Mouse (Mus musculus): ENCODE results near the gene Cdc45. TPM values are rescaled to one million over a fixed set of nuclear protein-coding genes. Genes with fewer than 3 reads are reported as not detected.

The Cdc45 gene
- polyA plus RNA-seq, 1 experiment: 67.6 TPM

DNA sequence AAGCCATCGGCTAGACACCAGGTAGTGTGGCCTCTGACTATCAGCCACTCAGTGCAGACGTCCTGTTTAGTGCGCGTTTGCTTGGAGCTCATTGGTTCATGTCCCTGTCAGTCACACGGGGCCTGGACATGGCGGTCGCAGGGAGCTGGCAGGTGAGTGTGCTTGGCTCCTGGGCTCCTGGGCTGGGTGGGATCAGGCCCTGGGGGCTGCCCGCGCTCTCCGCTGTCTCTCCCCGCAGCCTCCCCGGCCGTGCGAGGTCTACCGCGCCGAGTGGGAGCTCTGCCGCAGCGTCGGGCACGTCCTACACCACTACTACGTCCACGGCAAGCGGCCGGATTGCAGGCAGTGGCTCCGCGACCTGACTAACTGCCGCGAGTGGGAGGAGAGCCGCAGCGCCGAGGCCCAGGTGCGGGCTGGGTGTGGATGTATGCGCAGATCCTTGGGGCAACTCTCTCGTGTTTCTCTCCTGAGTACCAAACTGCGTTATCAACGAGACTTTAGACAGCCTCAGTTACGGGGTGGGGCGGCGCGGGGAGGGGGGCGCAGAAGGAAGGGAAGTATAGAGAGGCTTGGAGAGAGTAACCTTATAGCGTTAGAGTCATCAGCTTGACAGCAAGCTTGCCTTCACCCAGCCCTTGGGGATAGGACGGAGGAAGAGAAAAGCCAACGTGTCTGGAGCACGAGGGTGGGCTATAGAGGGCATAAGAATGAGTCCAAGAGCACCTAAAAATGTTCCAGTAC lies 24.9 kb upstream of the Cdc45 start, which contains the start of the genes 2510002D24Rik and Gm28539:
TSS of gene 2510002D24Rik (plus strand) at position 111 of the 741 bp plus-strand sequence.
TSS of gene Gm28539 (plus strand) at position 117 of the 741 bp plus-strand sequence.
- peak; percentile 95 for DNase-seq
- Histone ChIP-seq H3K36me3 (ENCODE audit: control insufficient read depth, insufficient read depth, low read length) (peaks cover 16% of the 10 kb centered on the region), H3K27me3 (ENCODE audit: control insufficient read depth, insufficient read depth, low read length) (no peaks in the 10 kb centered on the region), H3K27ac (ENCODE audit: control insufficient read depth, insufficient read depth, low read length) (no peak within 1 kb of the TSS), H3K4me3 (ENCODE audit: control insufficient read depth, insufficient read depth, low read length) (peak within 1 kb of the TSS; percentile 72), H3K4me1 (replicated peaks; ENCODE audit: control insufficient read depth, insufficient read depth, low read length) (peaks cover 2% of the 10 kb centered on the region)
- no peak for TF ChIP-seq CTCF (IDR thresholded peaks at IDR 0.05; ENCODE audit: borderline replicate concordance, control insufficient read depth, extremely low read depth, insufficient read depth, low read length, poor library complexity)
- peak; percentile 87 for TF ChIP-seq POLR2A (IDR thresholded peaks at IDR 0.05; ENCODE audit: control insufficient read depth, extremely low read depth, insufficient read depth, low read length, poor library complexity)
- 1% methylated on average over 46 of the region's 46 CpGs for WGBS

- 36% methylated on average over 3 of the region's 3 CpGs for WGBS
- Histone ChIP-seq H3K27me3 (ENCODE audit: control insufficient read depth, insufficient read depth, low read length) (no peaks in the 10 kb centered on the region), H3K4me1 (replicated peaks; ENCODE audit: control insufficient read depth, insufficient read depth, low read length) (peaks cover 2% of the 10 kb centered on the region), H3K27ac (ENCODE audit: control insufficient read depth, insufficient read depth, low read length) (no peak overlapping the region), H3K36me3 (ENCODE audit: control insufficient read depth, insufficient read depth, low read length) (peaks cover 22% of the 10 kb centered on the region), H3K4me3 (ENCODE audit: control insufficient read depth, insufficient read depth, low read length) (no peak overlapping the region)
- TF ChIP-seq POLR2A (IDR thresholded peaks at IDR 0.05; ENCODE audit: control insufficient read depth, extremely low read depth, insufficient read depth, low read length, poor library complexity) (no peak), CTCF (IDR thresholded peaks at IDR 0.05; ENCODE audit: borderline replicate concordance, control insufficient read depth, extremely low read depth, insufficient read depth, low read length, poor library complexity) (no peak)
- DNase-seq: no peak
These were observed 24.3 kb upstream of the Cdc45 start for GRCm38 (mm10) chr16:18836073-18836467.

DNA sequence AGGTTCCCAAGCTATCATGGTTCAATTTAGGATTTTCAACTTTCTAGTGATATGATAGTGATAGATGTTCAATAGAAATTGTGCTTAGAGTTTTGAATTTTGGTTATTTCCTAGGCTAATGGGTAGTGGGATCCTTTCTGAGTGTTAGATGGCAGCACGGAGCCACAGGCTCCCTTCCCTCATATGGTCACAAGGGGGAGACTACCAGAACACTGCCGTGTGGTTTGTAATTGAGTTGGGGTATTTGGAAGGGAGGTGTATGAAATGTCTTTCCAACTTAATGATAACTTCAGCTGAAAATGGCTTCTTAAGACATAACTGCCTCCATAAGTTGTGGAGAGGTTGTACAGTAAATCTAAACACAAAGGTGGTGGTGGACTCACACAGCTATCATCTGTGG lies 21.7 kb upstream of the Cdc45 start:
- DNase-seq: no peak
- TF ChIP-seq POLR2A (IDR thresholded peaks at IDR 0.05; ENCODE audit: control insufficient read depth, extremely low read depth, insufficient read depth, low read length, poor library complexity) (no peak), CTCF (IDR thresholded peaks at IDR 0.05; ENCODE audit: borderline replicate concordance, control insufficient read depth, extremely low read depth, insufficient read depth, low read length, poor library complexity) (no peak)
- Histone ChIP-seq H3K27me3 (ENCODE audit: control insufficient read depth, insufficient read depth, low read length) (no peaks in the 10 kb centered on the region), H3K4me1 (replicated peaks; ENCODE audit: control insufficient read depth, insufficient read depth, low read length) (peaks cover 2% of the 10 kb centered on the region), H3K4me3 (ENCODE audit: control insufficient read depth, insufficient read depth, low read length) (no peak overlapping the region), H3K36me3 (ENCODE audit: control insufficient read depth, insufficient read depth, low read length) (peaks cover 38% of the 10 kb centered on the region), H3K27ac (ENCODE audit: control insufficient read depth, insufficient read depth, low read length) (no peak overlapping the region)
- 94% methylated on average over 2 of the region's 2 CpGs for WGBS

DNA sequence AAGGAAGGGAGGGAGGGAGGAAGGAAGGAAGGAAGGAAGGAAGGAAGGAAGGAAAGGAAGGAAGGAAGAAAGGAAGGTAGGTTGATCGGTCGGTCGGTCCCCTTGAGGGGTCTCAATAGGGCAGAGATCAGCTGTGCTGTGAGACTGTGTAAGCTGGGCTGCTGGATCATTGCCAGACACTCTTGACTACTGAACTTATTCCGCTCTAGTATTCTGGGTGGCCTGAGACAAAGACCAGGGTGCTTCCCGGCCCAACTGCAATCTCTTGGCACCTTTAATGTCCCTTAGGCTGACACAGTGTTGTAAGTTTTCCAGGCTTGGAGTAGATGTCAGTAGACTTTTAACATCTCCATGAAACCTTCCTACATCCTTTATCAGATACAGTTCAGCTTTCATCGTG lies 17.3 kb upstream of the Cdc45 start:
- no peak for DNase-seq
- Histone ChIP-seq H3K4me1 (replicated peaks; ENCODE audit: control insufficient read depth, insufficient read depth, low read length) (no peaks in the 10 kb centered on the region), H3K36me3 (ENCODE audit: control insufficient read depth, insufficient read depth, low read length) (peaks cover 76% of the 10 kb centered on the region), H3K27me3 (ENCODE audit: control insufficient read depth, insufficient read depth, low read length) (no peaks in the 10 kb centered on the region), H3K4me3 (ENCODE audit: control insufficient read depth, insufficient read depth, low read length) (no peak overlapping the region), H3K27ac (ENCODE audit: control insufficient read depth, insufficient read depth, low read length) (no peak overlapping the region)
- TF ChIP-seq CTCF (IDR thresholded peaks at IDR 0.05; ENCODE audit: borderline replicate concordance, control insufficient read depth, extremely low read depth, insufficient read depth, low read length, poor library complexity) (no peak), POLR2A (IDR thresholded peaks at IDR 0.05; ENCODE audit: control insufficient read depth, extremely low read depth, insufficient read depth, low read length, poor library complexity) (no peak)
- 94% methylated on average over 6 of the region's 6 CpGs for WGBS

DNA sequence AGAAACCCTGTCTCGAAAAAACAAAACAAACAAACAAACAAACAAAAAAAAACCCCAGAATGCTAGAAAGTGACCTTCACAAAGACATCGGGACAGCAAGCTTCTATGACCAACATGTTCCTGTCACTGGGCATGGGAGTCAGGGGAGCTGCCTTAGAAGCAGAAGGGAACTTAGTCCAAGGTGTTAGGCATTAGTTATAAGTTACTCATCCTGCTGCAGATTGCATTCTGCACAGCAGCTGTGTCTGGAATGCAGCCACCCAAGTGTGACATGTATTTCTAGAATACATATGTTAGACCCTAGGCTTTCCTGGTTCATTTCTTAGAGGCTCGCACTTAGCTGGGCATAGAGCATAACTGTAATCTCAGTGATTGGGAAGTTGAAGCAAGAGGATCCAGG lies 16.8 kb upstream of the Cdc45 start:
- H3K36me3 ChIP-seq (ENCODE audit: control insufficient read depth, insufficient read depth, low read length): peaks cover 78% of the 10 kb centered on the region
- WGBS: 97% methylated on average over 3 of the region's 3 CpGs

GRCm38 (mm10) chr16:18822925-18823324 lies 11.1 kb upstream of the Cdc45 start:
- H3K4me1 ChIP-seq (replicated peaks; ENCODE audit: control insufficient read depth, insufficient read depth, low read length): no peaks in the 10 kb centered on the region
- no peak overlapping the region for H3K27ac ChIP-seq (ENCODE audit: control insufficient read depth, insufficient read depth, low read length)
- no peak for TF ChIP-seq POLR2A (IDR thresholded peaks at IDR 0.05; ENCODE audit: control insufficient read depth, extremely low read depth, insufficient read depth, low read length, poor library complexity)
- no peak for TF ChIP-seq CTCF (IDR thresholded peaks at IDR 0.05; ENCODE audit: borderline replicate concordance, control insufficient read depth, extremely low read depth, insufficient read depth, low read length, poor library complexity)
- no peak overlapping the region for H3K4me3 ChIP-seq (ENCODE audit: control insufficient read depth, insufficient read depth, low read length)
- H3K36me3 ChIP-seq (ENCODE audit: control insufficient read depth, insufficient read depth, low read length): peaks cover 97% of the 10 kb centered on the region
- DNase-seq: no peak
- WGBS: 94% methylated on average over 4 of the region's 4 CpGs
- no peaks in the 10 kb centered on the region for H3K27me3 ChIP-seq (ENCODE audit: control insufficient read depth, insufficient read depth, low read length)

More for the DNA sequence above, 16.8 kb upstream of the Cdc45 start:
- no peak for TF ChIP-seq POLR2A (IDR thresholded peaks at IDR 0.05; ENCODE audit: control insufficient read depth, extremely low read depth, insufficient read depth, low read length, poor library complexity)
- no peak for TF ChIP-seq CTCF (IDR thresholded peaks at IDR 0.05; ENCODE audit: borderline replicate concordance, control insufficient read depth, extremely low read depth, insufficient read depth, low read length, poor library complexity)
- Histone ChIP-seq H3K27me3 (ENCODE audit: control insufficient read depth, insufficient read depth, low read length) (no peaks in the 10 kb centered on the region), H3K4me3 (ENCODE audit: control insufficient read depth, insufficient read depth, low read length) (no peak overlapping the region), H3K27ac (ENCODE audit: control insufficient read depth, insufficient read depth, low read length) (no peak overlapping the region), H3K4me1 (replicated peaks; ENCODE audit: control insufficient read depth, insufficient read depth, low read length) (no peaks in the 10 kb centered on the region)
- no peak for DNase-seq
